Mouse (Mus musculus) ES-E14 (cell line): Measurements from ENCODE around the gene Cabp4. TPM values are rescaled to one million over a fixed set of nuclear protein-coding genes. Genes with fewer than 3 reads are reported as not detected.

ENCODE experiments used
- DNase-seq: peaks from one replicate; pipeline ENCODE4 v3.0.0-alpha.2; 2013; ENCODE audit warnings: low read depth, low spot score
- H3K27ac ChIP-seq: 2 replicates; pipeline ENCODE4 v1.5.1; 2012; ENCODE audit warnings: low read depth, mild to moderate bottlenecking, low read length, moderate library complexity, mixed read lengths; ENCODE audit not compliant: poor library complexity, insufficient read depth, severe bottlenecking
- H3K36me3 ChIP-seq: 2 replicates; pipeline ENCODE4 v1.6.1; 2012; ENCODE audit warnings: mild to moderate bottlenecking, low read length, moderate library complexity, mixed read lengths; ENCODE audit not compliant: control insufficient read depth, poor library complexity, insufficient read depth, severe bottlenecking
- H3K4me1 ChIP-seq, 2 experiments: fragments of 150-350 bp in 1 of 2; sonication (generic) in 1 of 2; 2 replicates each; pipeline ENCODE4 v1.6.1; 2012; ENCODE audit warnings: low read length in 2 of 2, mild to moderate bottlenecking in 1 of 2, mixed read lengths in 1 of 2; ENCODE audit not compliant: control insufficient read depth in 2 of 2, insufficient read depth in 2 of 2, poor library complexity in 1 of 2
- H3K4me3 ChIP-seq, 2 experiments: fragments of 150-350 bp in 1 of 2; sonication (generic) in 1 of 2; 2 replicates each; pipeline ENCODE4 v1.5.1; 2012; ENCODE audit warnings: low read length in 2 of 2, low read depth in 1 of 2, mild to moderate bottlenecking in 1 of 2, mixed read lengths in 1 of 2; ENCODE audit not compliant: insufficient read depth in 1 of 2, poor library complexity in 1 of 2, severe bottlenecking in 1 of 2
- H3K9ac ChIP-seq: 2 replicates; pipeline ENCODE4 v1.6.1; 2012; ENCODE audit warnings: low read depth, mild to moderate bottlenecking, low read length, mixed read lengths; ENCODE audit not compliant: poor library complexity, insufficient read depth, severe bottlenecking
- H3K9me3 ChIP-seq: fragments of 150-350 bp; sonication (generic); 2 replicates; pipeline ENCODE4 v1.6.1; 2012; ENCODE audit warnings: low read depth, mild to moderate bottlenecking, low read length; ENCODE audit not compliant: control insufficient read depth, insufficient read depth
- CHD2 ChIP-seq: IDR thresholded peaks from 2 replicates; pipeline ENCODE4 v1.6.1; 2014; ENCODE audit warnings: mild to moderate bottlenecking, low read depth, low read length, inconsistent platforms
- HCFC1 ChIP-seq: IDR thresholded peaks from 2 replicates; pipeline ENCODE4 v1.6.1; 2012; ENCODE audit warnings: low read length, inconsistent platforms, borderline replicate concordance; ENCODE audit not compliant: insufficient read depth
- MAFK ChIP-seq: IDR thresholded peaks from 2 replicates; pipeline ENCODE4 v1.6.1; 2014; ENCODE audit warnings: mild to moderate bottlenecking, low read depth, low read length, inconsistent platforms; ENCODE audit not compliant: insufficient read depth
- ZC3H11A ChIP-seq: IDR thresholded peaks from 2 replicates; pipeline ENCODE4 v1.6.1; 2012; ENCODE audit warnings: low read depth, mild to moderate bottlenecking, inconsistent platforms, low read length, borderline replicate concordance
- ZNF384 ChIP-seq: IDR thresholded peaks from 2 replicates; pipeline ENCODE4 v1.6.1; 2012; ENCODE audit warnings: low read depth, low read length, inconsistent platforms
- in situ Hi-C, 2 experiments: fragments of 600-800 bp; cut with MboI; formaldehyde crosslinking; loops; one replicate each; pipeline ENCODE4 v1.15.1; 2025; ENCODE audit warnings: low sequenced_read_pairs in 2 of 2, inconsistent platforms in 1 of 2; ENCODE audit not compliant: unreplicated experiment in 2 of 2
- total RNA-seq: library from RNA; depleted of rRNA; stranded (reverse); fragments of 300-350 nt; gene quantifications from 2 replicates; pipeline ENCODE4 v1.2.3, GENCODE M21; 2012

Gene Cabp4
- total RNA-seq, 1 experiment = 1.8 TPM

DNA sequence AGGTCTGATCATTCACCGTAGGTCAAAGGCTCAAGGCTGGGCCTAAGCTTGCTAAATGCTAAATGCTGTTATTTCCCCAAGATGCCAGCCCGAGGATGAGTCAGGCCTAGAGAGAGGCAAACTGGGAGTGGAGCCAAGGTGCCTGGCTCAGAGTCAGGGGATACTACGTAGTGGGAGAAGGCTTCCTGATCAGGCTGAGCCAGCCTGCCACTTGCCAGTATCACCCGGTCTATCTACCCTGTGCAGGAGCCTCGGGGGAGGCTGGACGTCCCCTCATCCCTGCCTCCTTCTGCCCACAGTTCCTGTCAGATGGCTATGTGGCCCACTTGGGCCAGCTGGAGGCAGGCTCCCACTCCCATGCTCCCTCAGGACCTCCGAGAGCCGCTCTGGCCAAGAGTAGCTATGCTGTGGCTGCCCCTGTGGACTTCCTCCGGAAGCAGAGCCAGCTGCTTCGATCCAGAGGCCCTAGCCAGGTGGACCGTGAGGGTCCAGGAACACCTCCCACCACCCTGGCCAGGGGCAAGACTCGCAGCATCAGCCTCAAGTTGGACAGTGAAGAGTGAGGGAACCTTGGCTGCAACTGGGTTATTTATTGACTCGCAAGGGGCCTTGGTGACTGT, 30.5 kb downstream of the Cabp4 start:
- Histone ChIP-seq H3K27ac (no peak overlapping the region), H3K9ac (no peak overlapping the region), H3K4me3 (no peak overlapping the region)

DNA sequence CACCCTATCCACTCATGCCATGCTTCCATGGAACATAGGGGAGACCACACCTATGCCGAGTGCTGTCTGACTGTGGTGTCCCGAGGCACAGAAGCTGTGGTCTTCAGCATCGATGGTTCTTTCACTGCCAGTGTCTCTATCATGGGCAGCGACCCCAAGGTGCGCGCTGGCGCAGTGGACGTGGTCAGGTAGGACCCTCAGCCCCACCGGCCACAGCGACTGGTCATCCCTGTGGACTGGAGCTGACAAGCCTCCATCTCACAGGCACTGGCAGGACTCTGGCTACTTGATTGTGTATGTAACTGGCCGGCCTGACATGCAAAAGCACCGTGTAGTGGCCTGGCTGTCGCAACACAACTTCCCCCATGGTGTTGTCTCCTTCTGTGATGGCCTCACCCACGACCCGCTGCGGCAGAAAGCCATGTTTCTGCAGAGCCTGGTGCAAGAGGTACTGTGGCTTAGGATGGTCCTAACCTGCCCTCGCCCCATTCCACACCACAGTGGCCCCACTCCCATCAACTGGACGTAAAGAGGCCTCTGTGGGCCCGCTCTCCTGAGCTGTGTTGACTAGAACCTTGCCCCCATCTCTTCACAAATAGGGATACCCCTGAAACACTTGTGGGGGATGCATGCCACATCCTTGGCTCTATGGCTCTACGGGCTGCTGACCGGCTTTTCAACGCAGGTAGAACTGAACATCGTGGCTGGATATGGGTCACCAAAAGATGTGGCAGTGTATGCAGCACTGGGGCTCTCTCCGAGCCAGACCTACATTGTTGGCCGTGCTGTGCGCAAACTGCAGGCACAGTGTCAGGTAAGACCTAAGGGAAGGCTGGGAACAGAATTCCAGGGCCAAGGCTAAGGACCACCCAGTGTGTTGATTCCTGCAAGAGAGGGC, 31.5 kb downstream of the Cabp4 start:
- Histone ChIP-seq H3K36me3 (peaks cover 19% of the 10 kb centered on the region; the same call in 1 of the 2 replicates), H3K9ac (no peak overlapping the region), H3K27ac (no peak overlapping the region), H3K9me3 (no peaks in the 10 kb centered on the region), H3K4me3 (no peak overlapping the region), H3K4me1 (no peaks in the 10 kb centered on the region; a peak in 1 of 4 replicates)
- in situ Hi-C loops = no loop called here
- no peak for TF ChIP-seq MAFK
- TF ChIP-seq ZNF384 = no peak
- no peak for TF ChIP-seq ZC3H11A
- no peak for TF ChIP-seq CHD2
- no peak for TF ChIP-seq HCFC1
- DNase-seq = no peak

More for the DNA sequence above, 30.5 kb downstream of the Cabp4 start:
- in situ Hi-C loops = no loop called here
- DNase-seq = no peak
- Histone ChIP-seq H3K9me3 (no peaks in the 10 kb centered on the region), H3K4me1 (no peaks in the 10 kb centered on the region; a peak in 1 of 4 replicates), H3K36me3 (peaks cover 19% of the 10 kb centered on the region; the same call in 1 of the 2 replicates)
- TF ChIP-seq ZC3H11A (no peak), MAFK (no peak), ZNF384 (no peak), HCFC1 (no peak), CHD2 (no peak)

DNA sequence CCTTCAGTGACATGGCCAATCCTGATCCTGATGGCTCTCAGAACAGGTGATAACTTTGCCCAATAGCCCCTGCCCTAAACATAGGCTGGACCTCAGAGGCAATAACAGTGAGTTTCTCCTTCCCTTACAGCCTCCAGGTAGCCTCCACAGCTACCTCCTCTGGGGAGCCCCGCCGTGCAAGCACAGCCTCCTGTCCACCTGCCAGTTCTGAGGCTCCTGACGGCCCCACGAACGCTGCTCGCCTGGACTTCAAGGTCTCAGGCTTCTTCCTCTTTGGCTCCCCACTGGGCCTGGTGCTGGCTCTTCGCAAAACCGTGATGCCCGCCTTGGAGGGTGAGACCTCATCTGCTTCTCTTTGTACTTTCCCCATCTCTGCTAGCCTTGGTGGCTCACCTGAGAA, 35.3 kb downstream of the Cabp4 start:
- Histone ChIP-seq H3K36me3 (peaks cover 2% of the 10 kb centered on the region; the same call in 1 of the 2 replicates), H3K9ac (no peak overlapping the region), H3K4me3 (no peak overlapping the region), H3K27ac (no peak overlapping the region), H3K4me1 (peaks cover 0 to 2% of the 10 kb centered on the region in 2 experiments; a peak in 1 of 4 replicates), H3K9me3 (no peaks in the 10 kb centered on the region)
- DNase-seq = no peak
- TF ChIP-seq CHD2 (no peak), ZC3H11A (no peak), ZNF384 (no peak), HCFC1 (no peak), MAFK (no peak)
- in situ Hi-C loops = no loop called here

DNA sequence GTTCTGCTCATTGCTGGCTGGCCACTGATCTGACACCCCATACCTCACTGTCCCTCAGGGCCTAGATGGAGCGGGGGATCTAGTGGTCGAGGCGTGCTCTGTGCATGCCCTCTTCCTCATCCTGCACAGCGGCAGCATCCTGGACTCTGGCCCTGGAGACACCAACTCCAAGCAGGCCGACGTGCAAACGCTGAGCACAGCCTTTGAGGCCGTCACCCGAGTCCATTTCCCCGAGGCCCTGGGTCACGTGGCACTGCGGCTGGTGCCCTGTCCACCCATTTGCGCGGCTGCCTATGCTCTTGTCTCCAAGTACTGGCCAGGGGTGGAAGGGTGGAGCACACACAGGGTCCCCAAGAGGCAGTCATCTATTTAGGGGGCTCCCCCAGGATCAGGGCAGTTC, 37.2 kb downstream of the Cabp4 start:
- no peak for TF ChIP-seq MAFK
- no peak for TF ChIP-seq ZNF384
- no peak for TF ChIP-seq HCFC1
- TF ChIP-seq CHD2 = no peak
- Histone ChIP-seq H3K4me3 (no peak overlapping the region), H3K9ac (no peak overlapping the region), H3K9me3 (no peaks in the 10 kb centered on the region), H3K27ac (no peak overlapping the region), H3K36me3 (no peaks in the 10 kb centered on the region), H3K4me1 (peaks cover 0 to 2% of the 10 kb centered on the region in 2 experiments; a peak in 1 of 4 replicates)
- no peak for DNase-seq
- in situ Hi-C loops = no loop called here
